Mouse (Mus musculus) kidney, postnatal 0 days (tissue): ENCODE results near the gene Ctps. TPM values are rescaled to one million over a fixed set of nuclear protein-coding genes. Genes with fewer than 3 reads are reported as not detected.
"Not testable (repeated sequence)": the region's sequence is repeated elsewhere in the genome, so short reads cannot be mapped to it uniquely, and the experiment has no call there.

Experiments used
- ATAC-seq: fragments of 200-750 bp; cut with Nextera tagmentation; replicated peaks from 2 replicates; pipeline ENCODE4 v1.8.0; 2017; ENCODE audit warnings: low read depth, moderate number of reproducible peaks, moderate TSS enrichment, moderate library complexity; ENCODE audit not compliant: low FRiP score
- DNase-seq: peaks from one replicate; pipeline ENCODE4 v3.0.0-alpha.2; 2016; ENCODE audit warnings: low spot score
- H3K27ac ChIP-seq: fragments of 300-500 bp; sonication (generic); 2 replicates; pipeline ENCODE4 v1.5.1; 2014; ENCODE audit warnings: mild to moderate bottlenecking
- H3K27me3 ChIP-seq: fragments of 300-500 bp; sonication (generic); 2 replicates; pipeline ENCODE4 v1.6.1; 2014; ENCODE audit warnings: low read length, mixed read lengths; ENCODE audit not compliant: insufficient read depth
- H3K36me3 ChIP-seq: fragments of 300-500 bp; sonication (generic); 2 replicates; pipeline ENCODE4 v1.6.1; 2014; ENCODE audit warnings: low read length, mixed read lengths; ENCODE audit not compliant: insufficient read depth
- H3K4me1 ChIP-seq: fragments of 300-500 bp; sonication (generic); replicated peaks from 2 replicates; pipeline ENCODE4 v1.6.1; 2014; ENCODE audit warnings: antibody characterized with exemption, low read length, mixed read lengths; ENCODE audit not compliant: insufficient read depth
- H3K4me2 ChIP-seq: fragments of 300-500 bp; sonication (generic); 2 replicates; pipeline ENCODE4 v1.6.1; 2014; ENCODE audit warnings: mild to moderate bottlenecking, low read length, moderate library complexity, mixed read lengths
- H3K4me3 ChIP-seq: fragments of 300-500 bp; sonication (generic); replicated peaks from 2 replicates; pipeline ENCODE4 v1.5.1; 2014; ENCODE audit warnings: low read depth, low read length
- H3K9ac ChIP-seq: fragments of 300-500 bp; sonication (generic); 2 replicates; pipeline ENCODE4 v1.6.1; 2014; ENCODE audit warnings: low read depth, low read length
- H3K9me3 ChIP-seq: fragments of 300-500 bp; sonication (generic); replicated peaks from 2 replicates; pipeline ENCODE4 v1.6.1; 2016; ENCODE audit warnings: low read length, inconsistent platforms, mixed read lengths
- CTCF ChIP-seq: IDR thresholded peaks from 2 replicates; pipeline ENCODE4 v1.5.1; 2016; ENCODE audit warnings: antibody characterized with exemption, low read depth, mild to moderate bottlenecking, moderate library complexity
- WGBS: fragments of 180-500 bp; shearing (Covaris S2); extraction: QIAGEN DNeasy Blood & Tissue Kit; methylation state at CpG from one replicate; pipeline ENCODE4 v1.1.7; 2014; 5-methylcytosine and 5-hydroxymethylcytosine counted together
- polyA plus RNA-seq: library from polyadenylated mRNA; unstranded; fragments of >200 nt; fragmentation: Nextera tagmentation; extraction: Ambion mirVana; gene quantifications from 2 replicates; pipeline ENCODE4 v1.2.1, GENCODE M21; 2015

Gene Ctps
- polyA plus RNA-seq, 1 experiment from 2014 or later: 42.4 TPM

DNA sequence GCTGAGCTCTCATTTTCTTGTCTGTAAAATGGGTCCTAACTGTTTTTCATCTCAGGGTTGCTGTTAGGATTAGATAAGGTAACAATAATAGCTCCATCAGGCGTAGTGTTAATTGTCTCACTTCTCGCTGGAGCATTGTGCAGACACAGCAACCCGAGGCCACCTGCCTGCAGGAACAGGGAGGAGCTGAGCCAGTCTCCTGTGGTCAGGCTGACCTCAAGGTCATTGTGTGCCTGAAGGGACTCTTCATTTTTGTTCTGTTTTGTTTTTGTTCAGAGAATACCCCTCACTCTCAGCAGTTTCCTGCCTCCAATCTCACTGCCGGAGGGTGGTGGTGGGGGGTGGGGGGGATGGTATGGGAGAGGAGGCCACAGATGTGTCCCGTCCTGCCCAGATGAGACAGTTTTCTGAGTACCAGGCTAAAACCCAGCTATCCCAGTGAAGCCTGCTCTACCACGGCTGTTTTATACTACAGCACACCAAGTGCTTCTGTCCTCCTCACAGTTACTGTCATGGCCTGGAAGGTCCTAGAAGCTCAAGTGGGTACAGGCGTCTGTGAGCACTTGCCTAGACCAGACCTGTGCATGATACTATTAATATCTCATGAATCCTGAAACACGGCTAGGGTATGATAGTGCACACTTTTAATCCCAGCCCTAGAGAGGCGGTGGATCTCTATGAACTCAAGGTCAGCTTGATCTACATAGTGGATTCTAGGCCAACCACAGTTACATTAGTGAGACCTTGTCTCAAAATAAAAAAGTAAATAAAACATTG is 42.4 kb upstream of the Ctps start:
- Histone ChIP-seq H3K4me3 (no peak overlapping the region), H3K9ac (no peak overlapping the region), H3K36me3 (no peaks in the 10 kb centered on the region), H3K27ac (no peak overlapping the region), H3K4me2 (no peak overlapping the region), H3K27me3 (no peaks in the 10 kb centered on the region), H3K9me3 (no peaks in the 10 kb centered on the region), H3K4me1 (peaks cover 3% of the 10 kb centered on the region; the same call in 1 of the 2 replicates)
- no peak for TF ChIP-seq CTCF
- 32% methylated on average over 9 of the region's 9 CpGs for WGBS
- DNase-seq (no peak), ATAC-seq (no peak)

DNA sequence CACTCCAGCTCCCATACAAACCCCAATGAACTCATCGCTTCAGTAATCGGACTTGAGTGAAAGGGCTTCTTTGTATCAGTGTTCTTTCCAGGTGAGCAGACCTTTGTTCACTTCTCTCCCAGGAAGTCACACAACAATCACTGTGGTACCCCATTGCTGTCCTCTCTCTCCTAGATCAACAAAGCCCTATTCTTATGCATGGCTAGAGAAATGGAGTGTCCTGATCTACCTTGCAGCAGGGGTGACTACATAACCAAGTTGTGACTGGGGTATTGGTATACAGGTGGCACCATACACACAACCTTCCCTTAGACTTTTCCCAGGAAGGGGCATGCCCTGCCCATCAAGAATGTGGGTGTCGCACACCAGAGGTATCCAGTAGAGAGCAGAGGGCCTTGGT is 40.9 kb upstream of the Ctps start:
- Histone ChIP-seq H3K27me3 (no peaks in the 10 kb centered on the region), H3K9ac (no peak overlapping the region), H3K36me3 (no peaks in the 10 kb centered on the region), H3K4me1 (peaks cover 3% of the 10 kb centered on the region; the same call in 1 of the 2 replicates), H3K9me3 (no peaks in the 10 kb centered on the region), H3K4me3 (no peak overlapping the region), H3K27ac (no peak overlapping the region), H3K4me2 (no peak overlapping the region)
- no peak for TF ChIP-seq CTCF
- ATAC-seq: no peak
- WGBS: 80% methylated on average over 3 of the region's 3 CpGs
- DNase-seq: no peak

- H3K9me3 ChIP-seq: no peaks in the 10 kb centered on the region
- ATAC-seq (peak; percentile 88), DNase-seq (peak; percentile 42)
- peak overlapping the region; percentile 50 for H3K27ac ChIP-seq
- H3K27me3 ChIP-seq: no peaks in the 10 kb centered on the region
- H3K36me3 ChIP-seq: no peaks in the 10 kb centered on the region
- H3K4me2 ChIP-seq: no peak overlapping the region
- H3K9ac ChIP-seq: no peak overlapping the region
- no peak for TF ChIP-seq CTCF
- 33% methylated on average over 2 of the region's 3 CpGs for WGBS
- no peak overlapping the region for H3K4me3 ChIP-seq
- no peaks in the 10 kb centered on the region for H3K4me1 ChIP-seq
Observed at GRCm38 (mm10) chr4:120606941-120607340, 36.9 kb upstream of the Ctps start.

DNA sequence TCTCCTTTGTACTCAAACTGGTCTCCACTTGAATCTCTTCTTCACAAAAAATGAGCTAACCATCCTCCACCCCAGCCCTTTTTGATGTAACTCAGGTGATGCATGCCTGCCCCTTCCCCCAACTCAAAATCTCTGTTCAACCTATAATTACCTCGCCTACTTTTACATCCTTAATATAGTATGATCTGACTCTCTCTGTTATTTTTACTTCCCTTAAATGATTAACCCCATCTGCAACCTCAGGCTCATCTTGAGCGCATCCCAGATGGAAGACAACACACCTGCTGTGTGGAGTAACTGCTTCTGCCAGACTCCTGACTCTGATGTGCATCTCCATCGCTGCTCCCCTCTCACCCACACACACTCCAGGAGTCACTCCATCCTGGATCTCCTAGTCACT is 32.6 kb upstream of the Ctps start:
- H3K27ac ChIP-seq: no peak overlapping the region
- H3K9me3 ChIP-seq: no peaks in the 10 kb centered on the region
- ATAC-seq (no peak), DNase-seq (no peak)
- WGBS: 73% methylated on average over 3 of the region's 3 CpGs
- no peak overlapping the region for H3K9ac ChIP-seq
- TF ChIP-seq CTCF: no peak
- H3K27me3 ChIP-seq: no peaks in the 10 kb centered on the region
- H3K4me1 ChIP-seq: no peaks in the 10 kb centered on the region
- no peak overlapping the region for H3K4me2 ChIP-seq
- no peaks in the 10 kb centered on the region for H3K36me3 ChIP-seq
- H3K4me3 ChIP-seq: no peak overlapping the region

GRCm38 (mm10) chr4:120601774-120602173 is 31.7 kb upstream of the Ctps start:
- H3K9me3 ChIP-seq: no peaks in the 10 kb centered on the region
- TF ChIP-seq CTCF: no peak
- no peaks in the 10 kb centered on the region for H3K4me1 ChIP-seq
- H3K36me3 ChIP-seq: no peaks in the 10 kb centered on the region
- no peak overlapping the region for H3K4me3 ChIP-seq
- no peak overlapping the region for H3K9ac ChIP-seq
- no peaks in the 10 kb centered on the region for H3K27me3 ChIP-seq
- no peak overlapping the region for H3K4me2 ChIP-seq
- H3K27ac ChIP-seq: no peak overlapping the region
- no peak for DNase-seq
- 41% methylated on average over 1 of the region's 1 CpGs for WGBS
- ATAC-seq: no peak

GRCm38 (mm10) chr4:120598922-120599321 is 28.8 kb upstream of the Ctps start:
- Histone ChIP-seq H3K36me3 (no peaks in the 10 kb centered on the region), H3K9me3 (no peaks in the 10 kb centered on the region), H3K27me3 (no peaks in the 10 kb centered on the region), H3K4me1 (no peaks in the 10 kb centered on the region), H3K27ac (peak overlapping the region; percentile 47; the same call in 1 of the 2 replicates), H3K4me2 (no peak overlapping the region), H3K4me3 (no peak overlapping the region), H3K9ac (no peak overlapping the region)
- ATAC-seq (peak; percentile 84), DNase-seq (peak; percentile 31)
- WGBS: 35% methylated on average over 2 of the region's 2 CpGs
- no peak for TF ChIP-seq CTCF

DNA sequence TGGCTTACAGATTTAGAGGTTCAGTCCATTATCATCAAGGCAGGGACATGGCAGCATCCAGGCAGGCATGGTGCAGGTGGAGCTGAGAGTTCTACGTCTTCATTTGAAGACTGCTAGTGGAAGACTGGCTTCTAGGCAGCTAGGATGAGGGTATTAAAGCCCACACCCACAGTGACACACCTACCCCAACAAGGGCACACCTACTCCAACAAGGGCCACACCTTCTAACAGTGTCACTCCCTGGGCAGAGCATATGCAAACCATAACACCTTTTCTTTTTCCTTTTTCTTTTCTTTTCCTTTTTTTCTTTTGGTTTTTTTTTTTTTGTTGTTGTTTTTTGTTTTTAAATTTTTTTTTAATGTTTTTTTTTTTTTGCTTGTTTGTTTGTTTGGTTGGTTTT is 26.1 kb upstream of the Ctps start:
- WGBS: 79% methylated on average over 1 of the region's 1 CpGs
- not testable (repeated sequence) for ATAC-seq, H3K4me2 ChIP-seq, DNase-seq, H3K36me3 ChIP-seq, H3K4me1 ChIP-seq, H3K4me3 ChIP-seq, H3K9me3 ChIP-seq, H3K9ac ChIP-seq, H3K27ac ChIP-seq, H3K27me3 ChIP-seq
